Mouse (Mus musculus) liver, embryonic 12.5 days (tissue): ENCODE measurements at regions not wholly inside any gene's neighbourhood (a gene's known extent, or its start where the extent isn't known, plus 50 kb on each side); places are given as distances from the start of the nearest gene placed in this dataset.

Experiments used
- ATAC-seq: fragments of 200-750 bp; cut with Nextera tagmentation; 2 replicates; pipeline ENCODE4 v1.8.0; 2017; ENCODE audit warnings: moderate number of reproducible peaks, mild to moderate bottlenecking, moderate library complexity
- H3K27ac ChIP-seq: fragments of 300-500 bp; sonication (generic); 2 replicates; pipeline ENCODE4 v1.5.1; 2016; ENCODE audit warnings: mild to moderate bottlenecking
- H3K27me3 ChIP-seq: fragments of 300-500 bp; sonication (generic); replicated peaks from 2 replicates; pipeline ENCODE4 v1.6.1; 2016; ENCODE audit warnings: mild to moderate bottlenecking, moderate library complexity
- H3K36me3 ChIP-seq: fragments of 300-500 bp; sonication (generic); 2 replicates; pipeline ENCODE4 v1.6.1; 2016; ENCODE audit warnings: mild to moderate bottlenecking, moderate library complexity
- H3K4me1 ChIP-seq: fragments of 300-500 bp; sonication (generic); 2 replicates; pipeline ENCODE4 v1.6.1; 2016
- H3K4me2 ChIP-seq: fragments of 300-500 bp; sonication (generic); 2 replicates; pipeline ENCODE4 v1.6.1; 2016; ENCODE audit warnings: mild to moderate bottlenecking, moderate library complexity
- H3K4me3 ChIP-seq: fragments of 300-500 bp; sonication (generic); 2 replicates; pipeline ENCODE4 v1.5.1; 2016; ENCODE audit warnings: mild to moderate bottlenecking, moderate library complexity
- H3K9ac ChIP-seq: fragments of 300-500 bp; sonication (generic); 2 replicates; pipeline ENCODE4 v1.6.1; 2016; ENCODE audit warnings: mild to moderate bottlenecking, moderate library complexity
- H3K9me3 ChIP-seq: fragments of 300-500 bp; sonication (generic); replicated peaks from 2 replicates; pipeline ENCODE4 v1.6.1; 2016; ENCODE audit warnings: mild to moderate bottlenecking, moderate library complexity
- WGBS: fragments of 180-500 bp; shearing (Covaris S2); methylation state at CpG from one replicate; pipeline ENCODE4 v1.1.7; 2016; ENCODE audit not compliant: insufficient replicate concordance; 5-methylcytosine and 5-hydroxymethylcytosine counted together

GRCm38 (mm10) chr8:26656310-26657075 lies 320.6 kb upstream of the Zfp703 start:
- H3K27me3 ChIP-seq: 0 out of 2 replicates have a peak, but pooled peaks cover 2% of the 10 kb centered on the region
- no peak overlapping the region for H3K4me2 ChIP-seq
- WGBS: 65% methylated on average over 13 of the region's 13 CpGs
- H3K36me3 ChIP-seq: no peaks in the 10 kb centered on the region
- H3K9ac ChIP-seq: no peak overlapping the region
- no peak overlapping the region for H3K27ac ChIP-seq
- no peak for ATAC-seq
- no peaks in the 10 kb centered on the region for H3K9me3 ChIP-seq
- no peaks in the 10 kb centered on the region for H3K4me1 ChIP-seq
- H3K4me3 ChIP-seq: no peak overlapping the region

- Histone ChIP-seq H3K27ac (no peak overlapping the region), H3K9me3 (no peaks in the 10 kb centered on the region), H3K4me3 (no peak overlapping the region), H3K4me2 (no peak overlapping the region), H3K9ac (no peak overlapping the region), H3K36me3 (no peaks in the 10 kb centered on the region), H3K4me1 (no peaks in the 10 kb centered on the region), H3K27me3 (0 out of 2 replicates have a peak, but pooled peaks cover 2% of the 10 kb centered on the region)
- WGBS: 28% methylated on average over 1 of the region's 1 CpGs
- ATAC-seq: no peak
Measured at GRCm38 (mm10) chr8:26659381-26659780, 317.7 kb upstream of the Zfp703 start.

- Histone ChIP-seq H3K4me1 (no peaks in the 10 kb centered on the region), H3K36me3 (no peaks in the 10 kb centered on the region), H3K9me3 (no peaks in the 10 kb centered on the region), H3K27ac (no peak overlapping the region), H3K27me3 (no peaks in the 10 kb centered on the region), H3K4me2 (no peak overlapping the region), H3K4me3 (no peak overlapping the region), H3K9ac (no peak overlapping the region)
- no peak for ATAC-seq
- 60% methylated on average over 3 of the region's 3 CpGs for WGBS
Measured at GRCm38 (mm10) chr8:26669541-26669940, 307.6 kb upstream of the Zfp703 start.

- H3K27me3 ChIP-seq: no peaks in the 10 kb centered on the region
- WGBS: 50% methylated on average over 9 of the region's 9 CpGs
- no peaks in the 10 kb centered on the region for H3K36me3 ChIP-seq
- no peak overlapping the region for H3K27ac ChIP-seq
- no peaks in the 10 kb centered on the region for H3K4me1 ChIP-seq
- ATAC-seq: no peak
- no peak overlapping the region for H3K4me2 ChIP-seq
- no peaks in the 10 kb centered on the region for H3K9me3 ChIP-seq
- H3K4me3 ChIP-seq: no peak overlapping the region
- no peak overlapping the region for H3K9ac ChIP-seq
Measured at GRCm38 (mm10) chr8:26672486-26673395, 304.4 kb upstream of the Zfp703 start.

- Histone ChIP-seq H3K9ac (no peak overlapping the region), H3K27ac (no peak overlapping the region), H3K4me1 (no peaks in the 10 kb centered on the region), H3K4me2 (no peak overlapping the region), H3K36me3 (no peaks in the 10 kb centered on the region), H3K9me3 (no peaks in the 10 kb centered on the region), H3K4me3 (no peak overlapping the region), H3K27me3 (0 out of 2 replicates have a peak, but pooled peaks cover 2% of the 10 kb centered on the region)
- 77% methylated on average over 18 of the region's 18 CpGs for WGBS
- no peak for ATAC-seq
Measured at GRCm38 (mm10) chr8:26677584-26678138, 299.5 kb upstream of the Zfp703 start.

GRCm38 (mm10) chr8:26680891-26681381 lies 296.2 kb upstream of the Zfp703 start:
- 52% methylated on average over 11 of the region's 11 CpGs for WGBS

GRCm38 (mm10) chr8:26687146-26687545 lies 290.0 kb upstream of the Zfp703 start:
- no peaks in the 10 kb centered on the region for H3K9me3 ChIP-seq
- no peaks in the 10 kb centered on the region for H3K4me1 ChIP-seq
- no peaks in the 10 kb centered on the region for H3K36me3 ChIP-seq
- H3K4me2 ChIP-seq: no peak overlapping the region
- H3K27ac ChIP-seq: no peak overlapping the region
- H3K27me3 ChIP-seq: no peaks in the 10 kb centered on the region
- H3K9ac ChIP-seq: no peak overlapping the region
- H3K4me3 ChIP-seq: no peak overlapping the region
- ATAC-seq: no peak

More at GRCm38 (mm10) chr8:26680891-26681381, 296.2 kb upstream of the Zfp703 start:
- H3K27ac ChIP-seq: no peak overlapping the region
- H3K27me3 ChIP-seq: 0 out of 2 replicates have a peak, but pooled peaks cover 2% of the 10 kb centered on the region
- no peak overlapping the region for H3K4me2 ChIP-seq
- H3K9ac ChIP-seq: no peak overlapping the region
- H3K4me3 ChIP-seq: no peak overlapping the region
- H3K9me3 ChIP-seq: no peaks in the 10 kb centered on the region
- no peaks in the 10 kb centered on the region for H3K4me1 ChIP-seq
- H3K36me3 ChIP-seq: no peaks in the 10 kb centered on the region
- no peak for ATAC-seq

- Histone ChIP-seq H3K9me3 (no peaks in the 10 kb centered on the region), H3K4me1 (no peaks in the 10 kb centered on the region), H3K4me3 (no peak overlapping the region), H3K4me2 (no peak overlapping the region), H3K27me3 (no peaks in the 10 kb centered on the region), H3K36me3 (no peaks in the 10 kb centered on the region), H3K9ac (no peak overlapping the region), H3K27ac (no peak overlapping the region)
- no peak for ATAC-seq
- WGBS: 58% methylated on average over 4 of the region's 4 CpGs
Measured at GRCm38 (mm10) chr8:26688035-26688434, 289.1 kb upstream of the Zfp703 start.

GRCm38 (mm10) chr8:26688745-26689478 lies 288.2 kb upstream of the Zfp703 start:
- Histone ChIP-seq H3K9me3 (no peaks in the 10 kb centered on the region), H3K36me3 (no peaks in the 10 kb centered on the region), H3K4me2 (no peak overlapping the region), H3K9ac (no peak overlapping the region), H3K4me3 (no peak overlapping the region), H3K27me3 (no peaks in the 10 kb centered on the region), H3K27ac (no peak overlapping the region), H3K4me1 (no peaks in the 10 kb centered on the region)
- no peak for ATAC-seq
- 56% methylated on average over 5 of the region's 5 CpGs for WGBS

GRCm38 (mm10) chr8:26689479-26690177 lies 287.5 kb upstream of the Zfp703 start:
- Histone ChIP-seq H3K27ac (no peak overlapping the region), H3K4me1 (no peaks in the 10 kb centered on the region), H3K36me3 (no peaks in the 10 kb centered on the region), H3K9ac (no peak overlapping the region), H3K4me3 (no peak overlapping the region), H3K27me3 (no peaks in the 10 kb centered on the region), H3K9me3 (no peaks in the 10 kb centered on the region), H3K4me2 (no peak overlapping the region)
- ATAC-seq: no peak
- 43% methylated on average over 10 of the region's 10 CpGs for WGBS

- H3K9me3 ChIP-seq: no peaks in the 10 kb centered on the region
- H3K4me2 ChIP-seq: no peak overlapping the region
- H3K27me3 ChIP-seq: no peaks in the 10 kb centered on the region
- no peaks in the 10 kb centered on the region for H3K36me3 ChIP-seq
- 57% methylated on average over 6 of the region's 6 CpGs for WGBS
- no peak overlapping the region for H3K4me3 ChIP-seq
- no peak overlapping the region for H3K9ac ChIP-seq
- no peak for ATAC-seq
- H3K4me1 ChIP-seq: no peaks in the 10 kb centered on the region
- no peak overlapping the region for H3K27ac ChIP-seq
Measured at GRCm38 (mm10) chr8:26690178-26690735, 286.9 kb upstream of the Zfp703 start.
